Mouse (Mus musculus) liver, adult (tissue): ENCODE data around the gene Tmem167b.

Source experiments
- GATA4 ChIP-seq: IDR thresholded peaks from 2 replicates; pipeline ENCODE4 v1.6.1; 2014; ENCODE audit warnings: mild to moderate bottlenecking, low read length; ENCODE audit not compliant: insufficient replicate concordance

The Tmem167b gene

DNA sequence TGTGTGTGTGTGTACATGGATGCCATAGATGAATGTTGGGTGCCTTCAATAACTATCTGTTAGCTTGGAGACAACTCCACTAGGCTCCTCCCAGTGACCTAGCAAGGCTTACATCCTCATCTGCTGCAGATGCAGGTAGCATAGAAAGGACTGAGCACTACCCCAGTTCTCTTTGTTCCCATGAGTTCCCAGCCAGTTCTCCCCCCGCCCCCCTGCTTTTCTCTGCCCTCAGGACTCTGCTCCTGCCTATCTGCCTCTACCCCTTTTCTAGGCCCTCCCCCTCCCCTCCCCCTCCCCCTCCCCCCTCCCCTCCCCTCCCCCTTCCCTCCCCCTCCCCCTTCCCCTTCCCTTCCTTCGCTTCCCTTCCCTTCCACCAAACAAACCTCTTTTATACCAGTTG lies 52.1 kb downstream of the Tmem167b start:
- no peak for TF ChIP-seq GATA4

DNA sequence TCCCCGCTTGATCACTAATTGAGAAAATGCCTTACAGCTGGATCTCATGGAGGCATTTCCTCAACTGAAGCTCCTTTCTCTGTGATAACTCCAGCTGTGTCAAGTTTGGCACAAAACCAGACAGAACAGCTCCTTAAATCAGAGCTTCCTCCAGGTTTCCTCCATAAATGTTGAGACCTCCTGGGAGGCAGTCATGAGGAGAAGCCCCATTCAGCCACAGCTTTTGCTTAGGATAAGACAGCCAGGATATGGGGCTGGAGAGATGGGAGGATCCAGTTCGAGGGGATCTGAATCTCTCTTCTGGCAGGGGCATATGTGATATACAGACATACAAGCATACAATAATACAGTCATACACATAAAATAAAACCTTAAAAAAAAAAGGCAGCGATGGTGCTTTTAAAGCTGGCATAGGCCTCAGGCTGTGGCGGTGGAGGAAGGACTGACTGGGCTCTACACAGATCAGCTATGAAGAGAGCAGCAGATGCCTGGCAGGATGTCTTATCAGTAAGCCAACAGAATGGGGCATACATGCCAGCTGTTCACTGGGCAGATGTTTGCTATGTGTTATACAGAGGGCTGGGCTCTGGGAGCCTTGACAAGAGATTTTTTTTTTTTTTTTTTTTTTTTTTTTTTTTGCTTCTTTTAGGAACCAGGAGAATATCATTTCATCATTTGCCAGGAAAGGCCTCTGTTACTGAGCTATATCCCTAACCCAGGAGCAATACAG lies 53.4 kb downstream of the Tmem167b start:
- TF ChIP-seq GATA4, result no peak
